Mouse (Mus musculus): ENCODE results near the gene Edc3. TPM values are rescaled to one million over a fixed set of nuclear protein-coding genes. Genes with fewer than 3 reads are reported as not detected.

Edc3 gene
- polyA plus RNA-seq, 1 experiment from 2014 or later = 29.9 TPM

- no peak for ATAC-seq
- H3K27ac ChIP-seq = no peak overlapping the region
- H3K9me3 ChIP-seq = no peaks in the 10 kb centered on the region
- peaks cover 49% of the 10 kb centered on the region for H3K36me3 ChIP-seq
- no peaks in the 10 kb centered on the region for H3K27me3 ChIP-seq (replicated peaks)
- H3K4me2 ChIP-seq (replicated peaks) = no peak overlapping the region
- WGBS = 90% methylated on average over 6 of the region's 6 CpGs
- no peak overlapping the region for H3K4me3 ChIP-seq (replicated peaks)
- H3K4me1 ChIP-seq (replicated peaks) = no peaks in the 10 kb centered on the region
- H3K9ac ChIP-seq = no peak overlapping the region
Observed at GRCm38 (mm10) chr9:57748137-57748536, 39.8 kb downstream of the Edc3 start.

GRCm38 (mm10) chr9:57748831-57749230 is 40.5 kb downstream of the Edc3 start:
- Histone ChIP-seq H3K9ac (no peak overlapping the region), H3K36me3 (peaks cover 56% of the 10 kb centered on the region), H3K4me3 (replicated peaks) (no peak overlapping the region), H3K4me2 (replicated peaks) (no peak overlapping the region), H3K27me3 (replicated peaks) (no peaks in the 10 kb centered on the region), H3K9me3 (no peaks in the 10 kb centered on the region), H3K4me1 (replicated peaks) (no peaks in the 10 kb centered on the region), H3K27ac (no peak overlapping the region)
- 60% methylated on average over 1 of the region's 1 CpGs for WGBS
- ATAC-seq = no peak

GRCm38 (mm10) chr9:57750901-57751300 is 42.6 kb downstream of the Edc3 start:
- no peak overlapping the region for H3K4me3 ChIP-seq (replicated peaks)
- ATAC-seq = no peak
- no peak overlapping the region for H3K27ac ChIP-seq
- 84% methylated on average over 7 of the region's 7 CpGs for WGBS
- no peak overlapping the region for H3K9ac ChIP-seq
- no peaks in the 10 kb centered on the region for H3K27me3 ChIP-seq (replicated peaks)
- H3K9me3 ChIP-seq = no peaks in the 10 kb centered on the region
- H3K36me3 ChIP-seq = peaks cover 69% of the 10 kb centered on the region
- no peaks in the 10 kb centered on the region for H3K4me1 ChIP-seq (replicated peaks)
- no peak overlapping the region for H3K4me2 ChIP-seq (replicated peaks)

GRCm38 (mm10) chr9:57757578-57757977 is 49.2 kb downstream of the Edc3 start:
- no peaks in the 10 kb centered on the region for H3K9me3 ChIP-seq
- 75% methylated on average over 3 of the region's 3 CpGs for WGBS
- H3K27ac ChIP-seq = no peak overlapping the region
- no peak overlapping the region for H3K4me2 ChIP-seq (replicated peaks)
- ATAC-seq = no peak
- no peaks in the 10 kb centered on the region for H3K27me3 ChIP-seq (replicated peaks)
- H3K36me3 ChIP-seq = peaks cover 78% of the 10 kb centered on the region
- H3K4me1 ChIP-seq (replicated peaks) = peaks cover 9% of the 10 kb centered on the region
- H3K9ac ChIP-seq = no peak overlapping the region
- H3K4me3 ChIP-seq (replicated peaks) = no peak overlapping the region

- 93% methylated on average over 22 of the region's 22 CpGs for WGBS
- ATAC-seq = no peak
- H3K27me3 ChIP-seq (replicated peaks) = no peaks in the 10 kb centered on the region
- H3K36me3 ChIP-seq = peaks cover 69% of the 10 kb centered on the region
- peaks cover 19% of the 10 kb centered on the region for H3K4me1 ChIP-seq (replicated peaks)
- no peak overlapping the region for H3K4me2 ChIP-seq (replicated peaks)
- H3K4me3 ChIP-seq (replicated peaks) = no peak overlapping the region
- no peak overlapping the region for H3K9ac ChIP-seq
- no peaks in the 10 kb centered on the region for H3K9me3 ChIP-seq
- H3K27ac ChIP-seq = no peak overlapping the region
Observed at GRCm38 (mm10) chr9:57758528-57758927, 50.2 kb downstream of the Edc3 start.

- no peaks in the 10 kb centered on the region for H3K27me3 ChIP-seq (replicated peaks)
- H3K9me3 ChIP-seq = no peaks in the 10 kb centered on the region
- ATAC-seq = peak; percentile 36; the same call in 1 of the 2 replicates
- peaks cover 26% of the 10 kb centered on the region for H3K4me1 ChIP-seq (replicated peaks)
- peaks cover 61% of the 10 kb centered on the region for H3K36me3 ChIP-seq
- H3K27ac ChIP-seq = no peak overlapping the region
- no peak overlapping the region for H3K4me2 ChIP-seq (replicated peaks)
- H3K4me3 ChIP-seq (replicated peaks) = no peak overlapping the region
- WGBS = 19% methylated on average over 6 of the region's 6 CpGs
- H3K9ac ChIP-seq = no peak overlapping the region
Observed at GRCm38 (mm10) chr9:57759289-57759688, 50.9 kb downstream of the Edc3 start.

GRCm38 (mm10) chr9:57760416-57761146 is 52.2 kb downstream of the Edc3 start:
- Histone ChIP-seq H3K4me3 (replicated peaks) (no peak overlapping the region), H3K27ac (no peak overlapping the region), H3K4me1 (replicated peaks) (peaks cover 26% of the 10 kb centered on the region), H3K4me2 (replicated peaks) (no peak overlapping the region), H3K9ac (no peak overlapping the region), H3K36me3 (peaks cover 50% of the 10 kb centered on the region), H3K27me3 (replicated peaks) (no peaks in the 10 kb centered on the region), H3K9me3 (no peaks in the 10 kb centered on the region)
- no peak for ATAC-seq
- WGBS = 95% methylated on average over 24 of the region's 24 CpGs

- H3K27ac ChIP-seq = no peak overlapping the region
Observed at GRCm38 (mm10) chr9:57761563-57762551, 53.5 kb downstream of the Edc3 start.

GRCm38 (mm10) chr9:57762563-57762991 is 54.2 kb downstream of the Edc3 start:
- no peak overlapping the region for H3K9ac ChIP-seq
- 49% methylated on average over 6 of the region's 6 CpGs for WGBS

More at GRCm38 (mm10) chr9:57761563-57762551, 53.5 kb downstream of the Edc3 start:
- 90% methylated on average over 13 of the region's 13 CpGs for WGBS
- Histone ChIP-seq H3K36me3 (peaks cover 45% of the 10 kb centered on the region), H3K9ac (no peak overlapping the region), H3K4me3 (replicated peaks) (no peak overlapping the region), H3K4me1 (replicated peaks) (peaks cover 32% of the 10 kb centered on the region), H3K9me3 (no peaks in the 10 kb centered on the region), H3K4me2 (replicated peaks) (peak overlapping the region; percentile 98), H3K27me3 (replicated peaks) (no peaks in the 10 kb centered on the region)
- ATAC-seq = no peak

GRCm38 (mm10) chr9:57764147-57764973 is 56.0 kb downstream of the Edc3 start:
- Histone ChIP-seq H3K27ac (peak overlapping the region; percentile 90), H3K4me3 (replicated peaks) (peak overlapping the region; percentile 95), H3K36me3 (peaks cover 20% of the 10 kb centered on the region), H3K4me1 (replicated peaks) (peaks cover 32% of the 10 kb centered on the region), H3K9me3 (no peaks in the 10 kb centered on the region), H3K27me3 (replicated peaks) (no peaks in the 10 kb centered on the region), H3K9ac (peak overlapping the region; percentile 93), H3K4me2 (replicated peaks) (peak overlapping the region; percentile 98)
- WGBS = under 1% methylated on average over 57 of the region's 57 CpGs
- peak; percentile 68 for ATAC-seq

More at GRCm38 (mm10) chr9:57762563-57762991, 54.2 kb downstream of the Edc3 start:
- H3K4me2 ChIP-seq (replicated peaks) = peak overlapping the region; percentile 98
- no peak for ATAC-seq
- peaks cover 37% of the 10 kb centered on the region for H3K36me3 ChIP-seq
- H3K4me1 ChIP-seq (replicated peaks) = peaks cover 32% of the 10 kb centered on the region
- no peaks in the 10 kb centered on the region for H3K27me3 ChIP-seq (replicated peaks)
- H3K9me3 ChIP-seq = no peaks in the 10 kb centered on the region
- no peak overlapping the region for H3K27ac ChIP-seq
- no peak overlapping the region for H3K4me3 ChIP-seq (replicated peaks)

GRCm38 (mm10) chr9:57764974-57765363 is 56.6 kb downstream of the Edc3 start:
- ATAC-seq = peak; percentile 95
- Histone ChIP-seq H3K4me1 (replicated peaks) (peaks cover 32% of the 10 kb centered on the region), H3K9ac (peak overlapping the region; percentile 93), H3K4me2 (replicated peaks) (peak overlapping the region; percentile 98), H3K4me3 (replicated peaks) (peak overlapping the region; percentile 95), H3K27ac (peak overlapping the region; percentile 90), H3K27me3 (replicated peaks) (no peaks in the 10 kb centered on the region), H3K36me3 (peaks cover 14% of the 10 kb centered on the region), H3K9me3 (no peaks in the 10 kb centered on the region)
- WGBS = 0% methylated on average over 44 of the region's 45 CpGs

Data from intestine, embryonic 15.5 days (tissue).